Mouse (Mus musculus) heart, adult 18-20 months (tissue): ENCODE measurements around the gene Snx21. TPM values are rescaled to one million over a fixed set of nuclear protein-coding genes. Genes with fewer than 3 reads are reported as not detected.

Experiments
- DNase-seq, 2 experiments: peaks; one replicate each; pipeline ENCODE4 v3.0.0; 2021 to 2022; ENCODE audit warnings: mixed read lengths in 1 of 2
- long read RNA-seq, 2 experiments: library from polyadenylated mRNA; stranded (forward); transcript quantifications; one replicate each; pipeline ENCODE4 v2.0.0; 2021
- total RNA-seq, 2 experiments: library from RNA; stranded (reverse); gene quantifications; 2 replicates each; pipeline ENCODE4 v1.2.3; 2021

Gene Snx21
- 10 to 100 TPM; 23.9 to 25.6 TPM for total RNA-seq
- long read RNA-seq, experiment 1, transcript Snx21-204 (3 exons, 1,825 nt) = minor isoform, 9 of 27 reads
- long read RNA-seq, experiment 1, transcript Snx21-201 (3 exons, 2,590 nt) = major isoform, 12 of 27 reads
- long read RNA-seq, experiment 1, partial matches to known transcripts = 5 of 27 reads
- long read RNA-seq, experiment 1, other reads (novel, unspliced or antisense) = 1 of 27 reads
- long read RNA-seq, experiment 2, transcript Snx21-201 (3 exons, 2,590 nt) = major isoform, 9 of 22 reads
- long read RNA-seq, experiment 2, transcript Snx21-204 (3 exons, 1,825 nt) = major isoform, 9 of 22 reads
- long read RNA-seq, experiment 2, partial matches to known transcripts = 2 of 22 reads
- long read RNA-seq, experiment 2, other reads (novel, unspliced or antisense) = 2 of 22 reads

GRCm38 (mm10) chr2:164785481-164786387 is at the start of gene Snx21:
Gene Snx21 (plus strand): TSS chr2:164785823.
- peak; percentile 91 to 97 for DNase-seq

GRCm38 (mm10) chr2:164737377-164738090 is 48.1 kb upstream of the Snx21 start:
- DNase-seq = no peak

- peak in 1 of 2 experiments; percentile 19 for DNase-seq
Observed at GRCm38 (mm10) chr2:164739876-164740275, 45.7 kb upstream of the Snx21 start.

- DNase-seq = no peak
Observed at GRCm38 (mm10) chr2:164744987-164745386, 40.6 kb upstream of the Snx21 start.

- DNase-seq = peak; percentile 95 to 97
Observed at GRCm38 (mm10) chr2:164745843-164746479, 39.7 kb upstream of the Snx21 start, which contains the start of the genes Wfdc3 and Dnttip1. Gene Wfdc3 (minus strand): TSS chr2:164745931. Gene Dnttip1 (plus strand): TSS chr2:164745983.

- DNase-seq = no peak
Observed at GRCm38 (mm10) chr2:164746693-164747092, 38.9 kb upstream of the Snx21 start.

GRCm38 (mm10) chr2:164748191-164748590 is 37.4 kb upstream of the Snx21 start:
- DNase-seq = no peak

GRCm38 (mm10) chr2:164748991-164749390 is 36.6 kb upstream of the Snx21 start:
- no peak for DNase-seq

GRCm38 (mm10) chr2:164752454-164752853 is 33.2 kb upstream of the Snx21 start:
- no peak for DNase-seq

- DNase-seq = no peak
Observed at GRCm38 (mm10) chr2:164754105-164754504, 31.5 kb upstream of the Snx21 start.

- DNase-seq = peak; percentile 51 to 71
Observed at GRCm38 (mm10) chr2:164754800-164755199, 30.8 kb upstream of the Snx21 start.

- DNase-seq = no peak
Observed at GRCm38 (mm10) chr2:164757841-164758240, 27.8 kb upstream of the Snx21 start.

- DNase-seq = no peak
Observed at GRCm38 (mm10) chr2:164758692-164759091, 26.9 kb upstream of the Snx21 start.

- no peak for DNase-seq
Observed at GRCm38 (mm10) chr2:164760059-164760833, 25.4 kb upstream of the Snx21 start.

- DNase-seq = no peak
Observed at GRCm38 (mm10) chr2:164761502-164761901, 24.1 kb upstream of the Snx21 start.

GRCm38 (mm10) chr2:164761971-164762370 is 23.7 kb upstream of the Snx21 start:
- no peak for DNase-seq

GRCm38 (mm10) chr2:164762593-164762992 is 23.0 kb upstream of the Snx21 start:
- DNase-seq = no peak

- no peak for DNase-seq
Observed at GRCm38 (mm10) chr2:164765841-164766240, 19.8 kb upstream of the Snx21 start.

GRCm38 (mm10) chr2:164767812-164768540 is 17.6 kb upstream of the Snx21 start:
- no peak for DNase-seq
